Mouse (Mus musculus) small intestine, adult 2 months (tissue): Measurements from ENCODE around the gene Snx7. TPM values are rescaled to one million over a fixed set of nuclear protein-coding genes. Genes with fewer than 3 reads are reported as not detected.

Source experiments
- H3K27ac ChIP-seq: fragments of 200-500 bp; 2 replicates; pipeline ENCODE4 v1.5.1; 2012; ENCODE audit warnings: low read depth, low read length, control low read depth, inconsistent platforms; ENCODE audit not compliant: insufficient read depth
- H3K27me3 ChIP-seq: fragments of 200-500 bp; 2 replicates; pipeline ENCODE4 v1.6.1; 2012; ENCODE audit warnings: mild to moderate bottlenecking, moderate library complexity, low read length, inconsistent platforms; ENCODE audit not compliant: control insufficient read depth, insufficient read depth
- H3K36me3 ChIP-seq: fragments of 200-500 bp; 2 replicates; pipeline ENCODE4 v1.6.1; 2012; ENCODE audit warnings: mild to moderate bottlenecking, low read length, control low read depth, inconsistent platforms; ENCODE audit not compliant: control insufficient read depth, insufficient read depth
- H3K4me1 ChIP-seq: fragments of 200-500 bp; 2 replicates; pipeline ENCODE4 v1.6.1; 2012; ENCODE audit warnings: low read length, inconsistent platforms, mixed read lengths; ENCODE audit not compliant: control insufficient read depth, insufficient read depth, insufficient read length
- H3K4me3 ChIP-seq: fragments of 200-500 bp; 2 replicates; pipeline ENCODE4 v1.5.1; 2012; ENCODE audit warnings: low read depth, mild to moderate bottlenecking, control low read depth, inconsistent platforms, low read length, moderate library complexity
- CTCF ChIP-seq: fragments of 200-500 bp; IDR thresholded peaks from 2 replicates; pipeline ENCODE4 v1.5.1; 2012; ENCODE audit warnings: low read depth, mild to moderate bottlenecking, control low read depth, inconsistent platforms, low read length, moderate library complexity, mixed read lengths; ENCODE audit not compliant: insufficient replicate concordance, insufficient read length; ENCODE audit errors: extremely low read depth
- POLR2A ChIP-seq: fragments of 200-500 bp; IDR thresholded peaks from 2 replicates; pipeline ENCODE4 v1.6.1; 2012; ENCODE audit warnings: low read depth, mild to moderate bottlenecking, control low read depth, inconsistent platforms, low read length, moderate library complexity
- WGBS: fragments of 180-500 bp; shearing (Covaris S2); methylation state at CpG from one replicate; pipeline ENCODE4 v1.1.7; 2018; 5-methylcytosine and 5-hydroxymethylcytosine counted together
- polyA plus RNA-seq: library from polyadenylated mRNA; depleted of rRNA; stranded (reverse); fragments of >200 nt; gene quantifications from 2 replicates; pipeline ENCODE4 v1.2.3, GENCODE M21; 2012

The Snx7 gene
- polyA plus RNA-seq, 1 experiment, result 50.6 TPM

DNA sequence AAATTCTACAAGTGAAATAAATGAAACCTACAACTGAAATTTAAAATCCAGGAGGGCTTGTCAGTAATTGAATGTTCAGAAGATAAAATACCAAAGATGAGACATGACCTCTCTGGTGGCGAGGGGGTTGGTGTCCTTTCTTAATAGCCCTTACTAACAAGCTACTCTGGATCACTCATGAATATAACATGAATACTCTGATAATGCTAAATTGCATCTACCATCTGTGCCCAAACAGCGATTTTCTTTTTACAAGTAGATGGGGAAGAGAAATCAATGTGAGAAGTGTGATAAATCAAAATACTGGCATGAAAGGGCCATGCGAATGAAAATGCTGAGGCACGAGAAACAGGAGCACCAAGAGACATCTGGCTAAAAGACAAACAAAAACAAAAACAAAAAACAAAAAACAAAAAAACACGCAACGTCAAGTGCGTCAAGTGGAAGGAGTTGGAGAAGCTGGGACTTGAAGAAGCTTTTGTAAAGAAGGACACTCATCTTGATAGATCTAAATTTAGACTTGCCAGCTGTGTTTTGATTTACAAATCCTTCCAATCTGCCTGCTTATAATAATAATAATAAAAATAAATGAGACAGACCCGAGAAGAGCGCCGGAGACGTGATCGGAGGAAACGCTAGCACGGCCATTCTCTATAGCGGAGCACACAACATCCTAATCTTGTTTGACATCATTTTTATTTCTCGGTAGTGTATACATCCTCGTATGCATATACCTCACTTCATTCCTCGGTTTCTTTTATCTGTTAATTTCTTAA is 17.3 kb downstream of the Snx7 start:
- Histone ChIP-seq H3K36me3 (no peaks in the 10 kb centered on the region), H3K27me3 (no peaks in the 10 kb centered on the region), H3K4me1 (no peaks in the 10 kb centered on the region), H3K4me3 (no peak overlapping the region), H3K27ac (no peak overlapping the region)
- 89% methylated on average over 18 of the region's 18 CpGs for WGBS
- TF ChIP-seq POLR2A (no peak), CTCF (no peak)

DNA sequence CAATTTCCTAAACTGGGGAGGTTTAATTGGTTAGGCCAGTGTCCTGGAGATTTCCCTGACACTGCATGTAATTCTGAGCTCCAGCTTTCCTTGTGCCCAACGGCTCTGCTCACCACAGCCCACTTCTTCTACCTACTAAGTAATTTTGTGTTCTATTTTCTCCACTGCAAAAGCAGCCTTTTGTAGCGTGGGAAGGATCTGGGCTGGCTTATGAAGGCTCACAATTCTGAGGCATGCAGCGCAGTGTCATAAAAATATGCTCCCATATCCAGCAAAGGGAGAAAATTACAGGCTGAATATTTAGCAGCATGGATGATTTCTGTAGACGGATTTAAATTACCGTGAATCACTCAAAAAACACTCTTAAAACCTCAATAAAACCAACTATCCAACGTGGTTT is 19.9 kb downstream of the Snx7 start:
- no peak overlapping the region for H3K4me3 ChIP-seq
- 89% methylated on average over 6 of the region's 6 CpGs for WGBS
- H3K27ac ChIP-seq, result no peak overlapping the region
- TF ChIP-seq POLR2A (no peak), CTCF (no peak)
- peaks cover 12% of the 10 kb centered on the region; the same call in 1 of the 2 replicates for H3K36me3 ChIP-seq
- H3K4me1 ChIP-seq, result no peaks in the 10 kb centered on the region
- no peaks in the 10 kb centered on the region for H3K27me3 ChIP-seq

DNA sequence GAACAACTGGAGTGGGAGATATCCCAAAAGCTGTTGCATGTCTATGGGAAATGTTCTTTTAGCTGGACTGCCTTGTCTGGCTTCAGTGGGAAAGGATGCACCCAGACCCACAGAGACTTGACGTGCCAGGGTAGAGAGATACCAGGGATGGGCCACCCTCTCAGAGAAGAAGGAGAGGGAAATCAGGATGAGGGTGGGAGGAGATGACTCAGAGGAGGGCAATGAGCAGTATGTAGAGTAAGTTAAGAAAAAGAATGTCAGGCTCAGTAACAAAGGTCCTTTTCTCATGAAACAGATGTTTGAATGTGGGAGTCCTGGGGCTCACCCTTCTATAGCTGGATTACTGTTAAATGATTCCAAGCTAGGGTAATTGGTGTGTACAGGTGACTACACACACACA is 26.1 kb downstream of the Snx7 start:
- no peak overlapping the region for H3K27ac ChIP-seq
- no peaks in the 10 kb centered on the region for H3K27me3 ChIP-seq
- no peak overlapping the region for H3K4me3 ChIP-seq
- 100% methylated on average over 1 of the region's 1 CpGs for WGBS
- H3K36me3 ChIP-seq, result peaks cover 26% of the 10 kb centered on the region
- TF ChIP-seq POLR2A, result no peak
- TF ChIP-seq CTCF, result no peak
- no peaks in the 10 kb centered on the region for H3K4me1 ChIP-seq

DNA sequence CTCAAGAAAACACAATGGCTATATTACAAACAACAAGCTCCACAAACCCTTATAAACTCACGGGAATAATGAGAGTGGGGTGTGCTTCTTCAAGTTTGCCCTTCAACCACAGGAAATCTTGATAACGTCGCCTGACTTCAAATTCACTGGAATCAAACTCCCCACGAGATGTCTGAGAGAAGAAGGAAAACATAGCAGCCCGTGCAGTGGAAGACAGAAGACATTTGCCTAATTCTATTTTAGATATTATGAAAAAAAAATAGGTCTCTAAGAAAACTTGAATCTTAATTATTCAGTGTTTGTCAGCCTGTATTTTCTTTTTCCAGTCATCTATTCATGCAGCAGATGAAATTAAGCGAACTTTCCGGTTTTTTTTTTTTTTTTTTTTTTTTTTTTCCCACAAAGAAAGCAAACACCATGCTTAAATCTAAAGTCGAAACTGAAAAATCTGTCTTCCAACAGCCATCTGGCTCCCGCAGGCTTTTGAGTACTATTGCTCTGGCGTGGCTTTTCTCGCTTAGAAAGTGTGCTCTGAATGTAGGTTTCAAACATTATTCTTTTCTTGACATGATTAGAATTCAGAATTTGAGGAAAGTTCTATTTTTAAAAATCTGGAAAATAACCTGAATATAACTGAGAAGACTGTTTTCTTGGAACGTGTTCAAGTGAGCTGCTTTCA is 28.7 kb downstream of the Snx7 start:
- no peak for TF ChIP-seq CTCF
- no peak for TF ChIP-seq POLR2A
- no peak overlapping the region for H3K27ac ChIP-seq
- H3K27me3 ChIP-seq, result no peaks in the 10 kb centered on the region
- H3K36me3 ChIP-seq, result peaks cover 32% of the 10 kb centered on the region
- H3K4me3 ChIP-seq, result no peak overlapping the region
- no peaks in the 10 kb centered on the region for H3K4me1 ChIP-seq
- WGBS, result 77% methylated on average over 12 of the region's 12 CpGs

DNA sequence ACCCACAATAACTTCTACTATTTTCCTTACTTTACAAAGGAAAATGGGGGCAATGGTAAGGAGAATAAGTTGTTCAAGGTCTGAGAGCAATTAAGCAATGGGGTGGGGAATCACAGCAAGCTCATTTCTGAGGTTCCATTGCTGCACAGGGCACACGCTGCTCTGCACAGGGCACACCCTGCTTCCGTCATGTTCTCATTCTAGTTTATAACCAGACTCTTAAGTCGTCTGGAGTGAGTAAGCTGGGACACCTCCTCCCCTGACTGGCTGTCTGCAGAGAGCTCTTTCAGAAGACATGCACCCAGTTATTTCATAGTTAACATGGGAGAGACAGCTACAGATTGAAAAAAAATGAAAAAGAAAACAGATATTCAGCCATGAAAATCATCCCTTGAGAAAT is 30.7 kb downstream of the Snx7 start:
- 61% methylated on average over 3 of the region's 3 CpGs for WGBS
- no peak overlapping the region for H3K27ac ChIP-seq
- H3K36me3 ChIP-seq, result peaks cover 30% of the 10 kb centered on the region
- no peaks in the 10 kb centered on the region for H3K27me3 ChIP-seq
- TF ChIP-seq CTCF (no peak), POLR2A (no peak)
- H3K4me3 ChIP-seq, result no peak overlapping the region
- H3K4me1 ChIP-seq, result no peaks in the 10 kb centered on the region

DNA sequence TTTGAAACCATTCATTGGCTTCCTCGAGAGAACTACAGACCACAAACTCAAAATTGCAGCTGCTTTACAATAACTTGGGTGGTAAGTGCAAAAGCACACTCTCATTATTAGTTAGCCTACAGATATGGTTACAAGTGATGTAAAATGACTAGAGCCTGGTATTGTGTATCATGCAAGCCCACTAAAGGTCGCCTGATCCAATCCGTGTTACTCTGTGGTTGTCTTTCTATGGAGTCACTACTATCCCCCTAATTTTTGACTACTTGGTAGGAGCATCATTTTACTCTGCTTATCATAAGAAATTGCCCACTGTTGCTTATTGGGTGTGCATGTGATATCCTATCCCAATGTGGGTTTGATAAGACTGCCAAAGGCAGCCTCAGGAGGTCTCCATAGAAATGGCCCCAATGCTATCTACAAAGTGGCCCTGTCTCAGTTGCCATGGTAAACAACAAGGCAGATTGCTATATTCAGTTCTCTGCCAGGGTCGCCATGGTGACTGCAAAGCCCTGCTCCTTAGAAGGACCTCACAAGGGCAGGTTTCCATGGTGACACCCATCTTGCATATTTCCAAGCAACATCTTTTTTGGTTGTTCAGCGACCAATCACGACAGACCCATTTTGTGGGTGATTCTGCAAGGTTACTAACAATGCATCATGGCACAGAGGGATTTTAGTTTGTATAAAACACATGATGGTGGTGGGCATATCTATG is 42.1 kb downstream of the Snx7 start:
- 93% methylated on average over 6 of the region's 6 CpGs for WGBS
- TF ChIP-seq POLR2A (no peak), CTCF (no peak)
- Histone ChIP-seq H3K4me3 (no peak overlapping the region), H3K27me3 (no peaks in the 10 kb centered on the region), H3K27ac (no peak overlapping the region), H3K4me1 (no peaks in the 10 kb centered on the region), H3K36me3 (peaks cover 18% of the 10 kb centered on the region; the same call in 1 of the 2 replicates)

DNA sequence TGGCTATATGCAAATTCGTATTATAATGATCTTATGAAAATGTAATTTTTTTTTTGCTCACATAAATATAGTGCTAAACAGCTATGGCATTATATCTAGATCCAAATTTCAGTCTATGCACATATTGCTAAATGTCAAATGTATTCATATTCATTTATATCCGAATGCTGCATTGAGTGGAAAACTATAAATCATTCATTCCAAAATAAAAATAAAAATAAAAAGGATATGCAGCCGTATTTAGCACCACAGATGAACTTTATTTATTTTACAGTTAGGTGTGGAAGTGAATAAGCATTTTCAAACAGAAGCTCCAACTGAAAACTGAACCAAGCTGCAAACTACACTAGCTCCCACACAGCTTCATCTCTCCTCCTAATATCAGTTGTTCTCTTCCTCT is 45.5 kb downstream of the Snx7 start:
- no peaks in the 10 kb centered on the region for H3K4me1 ChIP-seq
- H3K4me3 ChIP-seq, result no peak overlapping the region
- H3K27me3 ChIP-seq, result no peaks in the 10 kb centered on the region
- WGBS, result 95% methylated on average over 3 of the region's 3 CpGs
- no peak for TF ChIP-seq CTCF
- no peak for TF ChIP-seq POLR2A
- peaks cover 18% of the 10 kb centered on the region for H3K36me3 ChIP-seq
- no peak overlapping the region for H3K27ac ChIP-seq
